Mouse (Mus musculus) heart, embryonic 12.5 days (tissue): ENCODE measurements around the gene Nos1. TPM values are rescaled to one million over a fixed set of nuclear protein-coding genes. Genes with fewer than 3 reads are reported as not detected.

Experiments used
- ATAC-seq: fragments of 200-750 bp; cut with Nextera tagmentation; 2 replicates; pipeline ENCODE4 v1.8.0; 2017; ENCODE audit warnings: moderate TSS enrichment, moderate library complexity; ENCODE audit not compliant: insufficient number of reproducible peaks, low FRiP score
- H3K27ac ChIP-seq: fragments of 300-500 bp; sonication (generic); 2 replicates; pipeline ENCODE4 v1.5.1; 2016; ENCODE audit warnings: mild to moderate bottlenecking, moderate library complexity; ENCODE audit not compliant: poor library complexity, severe bottlenecking
- H3K27me3 ChIP-seq: fragments of 300-500 bp; sonication (generic); replicated peaks from 2 replicates; pipeline ENCODE4 v1.6.1; 2016; ENCODE audit warnings: mild to moderate bottlenecking, moderate library complexity
- H3K36me3 ChIP-seq: fragments of 300-500 bp; sonication (generic); 2 replicates; pipeline ENCODE4 v1.6.1; 2016; ENCODE audit warnings: mild to moderate bottlenecking, moderate library complexity
- H3K4me1 ChIP-seq: fragments of 300-500 bp; sonication (generic); replicated peaks from 2 replicates; pipeline ENCODE4 v1.6.1; 2016; ENCODE audit warnings: mild to moderate bottlenecking
- H3K4me2 ChIP-seq: fragments of 300-500 bp; sonication (generic); 2 replicates; pipeline ENCODE4 v1.6.1; 2016; ENCODE audit warnings: mild to moderate bottlenecking, moderate library complexity
- H3K4me3 ChIP-seq: fragments of 300-500 bp; sonication (generic); 2 replicates; pipeline ENCODE4 v1.5.1; 2016; ENCODE audit warnings: mild to moderate bottlenecking
- H3K9ac ChIP-seq: fragments of 300-500 bp; sonication (generic); 2 replicates; pipeline ENCODE4 v1.6.1; 2016; ENCODE audit warnings: mild to moderate bottlenecking, moderate library complexity
- H3K9me3 ChIP-seq: fragments of 300-500 bp; sonication (generic); replicated peaks from 2 replicates; pipeline ENCODE4 v1.6.1; 2016; ENCODE audit warnings: mild to moderate bottlenecking, moderate library complexity
- WGBS: fragments of 180-500 bp; shearing (Covaris S2); methylation state at CpG from one replicate; pipeline ENCODE4 v1.1.7; 2016; 5-methylcytosine and 5-hydroxymethylcytosine counted together
- polyA plus RNA-seq: library from polyadenylated mRNA; unstranded; fragments of >200 nt; fragmentation: Nextera tagmentation; extraction: Ambion mirVana; gene quantifications from 2 replicates; pipeline ENCODE4 v1.2.1, GENCODE M21; 2016

The Nos1 gene
- polyA plus RNA-seq, 1 experiment from 2014 or later, result 0.09 TPM

DNA sequence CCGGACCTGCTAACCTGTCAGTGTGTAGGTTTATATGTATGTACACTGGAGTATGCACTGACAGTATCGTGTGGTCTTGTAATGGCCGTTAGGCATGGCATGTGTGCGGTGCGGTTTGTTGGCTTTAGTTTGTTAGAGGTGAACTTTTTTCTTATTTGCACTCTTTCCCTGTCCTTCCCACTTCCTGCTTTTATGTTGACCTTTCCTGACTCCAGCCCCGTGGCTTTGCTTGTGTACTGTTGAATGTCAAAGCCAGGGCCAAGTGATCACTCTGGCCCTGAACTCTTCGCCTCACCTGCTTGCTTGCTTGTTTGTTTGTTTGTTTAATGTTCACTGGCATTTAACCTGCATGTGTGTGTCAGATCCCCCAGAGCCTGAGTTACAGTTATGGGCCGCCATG, 200.1 kb downstream of the Nos1 start:
- Histone ChIP-seq H3K4me1 (peaks cover 15% of the 10 kb centered on the region), H3K36me3 (peaks cover 68% of the 10 kb centered on the region), H3K27me3 (no peaks in the 10 kb centered on the region), H3K27ac (no peak overlapping the region), H3K4me2 (no peak overlapping the region), H3K9me3 (no peaks in the 10 kb centered on the region), H3K9ac (no peak overlapping the region), H3K4me3 (no peak overlapping the region)
- no peak for ATAC-seq
- 76% methylated on average over 8 of the region's 8 CpGs for WGBS

DNA sequence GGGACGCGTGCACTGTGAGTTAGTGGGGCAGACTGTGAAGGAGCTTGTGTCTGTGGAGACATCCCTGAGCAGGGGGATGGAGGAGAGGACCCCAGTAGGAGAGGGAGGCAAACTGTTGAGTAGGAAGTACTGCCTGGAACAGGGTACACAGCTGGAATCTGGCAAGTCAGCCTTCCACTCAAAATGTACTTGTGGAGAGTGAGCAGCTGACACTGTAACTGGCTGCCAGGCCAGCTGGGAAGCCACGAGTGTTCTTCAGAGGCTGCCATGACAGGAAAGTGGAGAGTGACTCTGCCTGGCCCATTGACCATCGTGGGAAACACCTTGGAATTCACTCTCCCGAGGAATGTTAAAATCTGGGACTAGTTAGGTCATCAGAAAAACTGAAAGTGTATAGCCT, 201.1 kb downstream of the Nos1 start:
- H3K27ac ChIP-seq, result no peak overlapping the region
- H3K4me2 ChIP-seq, result no peak overlapping the region
- WGBS, result 86% methylated on average over 5 of the region's 5 CpGs
- H3K4me1 ChIP-seq, result peaks cover 12% of the 10 kb centered on the region
- no peaks in the 10 kb centered on the region for H3K27me3 ChIP-seq
- H3K4me3 ChIP-seq, result no peak overlapping the region
- H3K9me3 ChIP-seq, result no peaks in the 10 kb centered on the region
- H3K9ac ChIP-seq, result no peak overlapping the region
- H3K36me3 ChIP-seq, result peaks cover 78% of the 10 kb centered on the region
- ATAC-seq, result no peak

DNA sequence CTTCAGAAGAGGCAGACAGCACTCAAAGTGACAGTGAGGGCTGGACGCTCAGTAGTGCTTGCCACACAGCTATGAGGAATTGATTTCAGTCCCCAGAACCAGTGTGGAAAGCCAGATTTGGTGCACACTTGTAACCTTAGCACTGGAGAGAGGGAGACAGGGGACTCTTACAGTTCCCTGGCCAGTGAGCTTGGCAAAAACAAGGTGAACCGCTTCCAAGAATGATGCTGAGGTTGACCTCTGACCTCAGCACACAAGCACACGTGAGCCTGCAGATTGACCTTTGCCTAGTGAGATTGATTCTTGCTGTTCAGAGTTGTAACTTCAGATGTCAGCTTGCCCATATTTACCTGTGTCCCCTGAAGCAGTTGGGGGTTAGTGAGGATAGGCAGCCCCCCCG, 205.5 kb downstream of the Nos1 start:
- no peak for ATAC-seq
- no peak overlapping the region for H3K4me2 ChIP-seq
- H3K4me3 ChIP-seq, result no peak overlapping the region
- WGBS, result 72% methylated on average over 4 of the region's 4 CpGs
- no peak overlapping the region for H3K27ac ChIP-seq
- no peaks in the 10 kb centered on the region for H3K4me1 ChIP-seq
- peaks cover 95% of the 10 kb centered on the region for H3K36me3 ChIP-seq
- H3K27me3 ChIP-seq, result no peaks in the 10 kb centered on the region
- no peak overlapping the region for H3K9ac ChIP-seq
- H3K9me3 ChIP-seq, result no peaks in the 10 kb centered on the region

DNA sequence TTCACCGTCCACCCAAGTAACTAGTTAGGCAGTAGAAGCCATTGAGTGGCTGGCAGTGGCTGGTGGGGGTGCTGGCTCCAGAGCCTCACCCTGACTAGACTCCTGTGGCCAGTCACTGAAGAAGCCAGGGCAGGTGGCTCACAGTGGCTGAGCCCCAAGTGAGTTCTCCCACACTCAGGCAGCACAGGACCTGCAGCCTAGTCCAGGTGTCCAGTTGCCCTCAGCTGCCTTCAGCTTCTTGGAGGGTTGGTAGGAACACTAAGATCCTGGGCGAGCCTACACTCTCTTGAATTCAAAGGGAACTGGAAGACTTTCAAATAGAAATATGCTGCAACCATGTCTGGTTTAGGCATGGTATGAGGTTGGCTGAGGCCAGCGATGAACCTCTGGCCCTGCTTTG, 207.1 kb downstream of the Nos1 start:
- Histone ChIP-seq H3K27me3 (no peaks in the 10 kb centered on the region), H3K36me3 (peaks cover 95% of the 10 kb centered on the region), H3K9me3 (no peaks in the 10 kb centered on the region), H3K9ac (no peak overlapping the region), H3K27ac (no peak overlapping the region), H3K4me3 (no peak overlapping the region), H3K4me1 (no peaks in the 10 kb centered on the region), H3K4me2 (no peak overlapping the region)
- no peak for ATAC-seq
- WGBS, result 93% methylated on average over 3 of the region's 3 CpGs

DNA sequence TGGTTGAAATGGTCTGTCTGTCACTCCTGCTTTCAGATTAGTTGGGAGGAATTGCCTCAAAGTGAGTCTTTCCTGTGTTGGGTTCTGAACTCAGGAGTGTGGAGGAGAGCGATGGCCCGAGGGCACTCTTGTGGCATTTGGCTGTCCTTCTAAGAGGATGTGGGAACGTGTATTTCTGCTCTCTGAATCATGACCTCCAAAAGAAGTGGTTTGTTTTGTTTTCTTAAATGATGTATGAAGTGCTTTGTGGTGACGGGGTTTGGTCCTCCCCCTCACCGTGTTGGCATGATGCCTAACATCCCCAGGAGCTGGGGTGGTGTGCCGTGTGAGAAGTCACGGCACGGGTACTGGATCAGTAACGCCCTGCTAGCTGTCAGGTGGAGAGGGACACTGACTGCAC, 207.5 kb downstream of the Nos1 start:
- H3K9ac ChIP-seq, result no peak overlapping the region
- WGBS, result 80% methylated on average over 9 of the region's 9 CpGs
- no peaks in the 10 kb centered on the region for H3K27me3 ChIP-seq
- H3K9me3 ChIP-seq, result no peaks in the 10 kb centered on the region
- H3K4me3 ChIP-seq, result no peak overlapping the region
- no peak overlapping the region for H3K4me2 ChIP-seq
- no peak for ATAC-seq
- H3K36me3 ChIP-seq, result peaks cover 93% of the 10 kb centered on the region
- no peaks in the 10 kb centered on the region for H3K4me1 ChIP-seq
- no peak overlapping the region for H3K27ac ChIP-seq

DNA sequence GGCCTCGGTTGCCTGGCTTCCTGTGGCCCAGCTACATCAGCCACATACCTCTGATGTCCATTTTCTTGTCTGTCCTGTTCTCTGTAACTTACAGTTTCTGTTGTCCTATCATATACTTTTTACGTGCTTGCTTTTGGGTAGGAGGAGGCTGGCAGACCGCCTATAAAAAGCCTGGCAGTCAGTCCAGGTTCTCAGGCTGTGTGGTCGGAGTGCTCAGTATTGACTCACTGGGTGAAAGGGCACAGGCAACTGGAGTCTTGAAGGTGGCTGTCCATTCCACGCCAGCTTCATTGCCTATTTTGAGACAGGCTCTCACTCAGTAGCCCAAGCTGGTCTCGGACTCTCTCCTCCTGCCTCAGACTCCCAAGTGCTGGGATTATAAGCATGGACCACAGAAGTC, 208.9 kb downstream of the Nos1 start:
- H3K27ac ChIP-seq, result no peak overlapping the region

DNA sequence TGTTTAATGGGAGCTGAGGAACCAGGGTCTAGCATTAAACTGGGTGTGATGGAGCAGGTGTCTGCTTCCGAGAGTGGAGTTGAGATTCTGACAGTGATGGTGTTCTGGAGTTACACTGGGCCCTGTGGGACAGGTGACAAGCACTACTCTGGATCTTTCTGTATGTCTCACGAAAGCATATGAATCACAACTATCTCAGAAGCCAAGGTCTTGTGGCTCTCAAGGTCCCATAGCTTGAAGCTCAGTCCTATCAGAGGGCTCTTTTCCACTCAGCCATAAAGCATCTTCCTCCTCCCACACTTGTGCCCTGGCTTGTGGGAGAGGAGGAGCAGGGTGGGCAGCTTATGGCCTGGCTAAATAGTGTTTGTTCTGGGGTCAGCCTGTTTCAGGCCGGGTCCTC, 210.1 kb downstream of the Nos1 start:
- no peak overlapping the region for H3K9ac ChIP-seq
- H3K4me1 ChIP-seq, result no peaks in the 10 kb centered on the region
- H3K27ac ChIP-seq, result no peak overlapping the region
- H3K9me3 ChIP-seq, result no peaks in the 10 kb centered on the region
- H3K4me3 ChIP-seq, result no peak overlapping the region
- WGBS, result 83% methylated on average over 3 of the region's 3 CpGs
- H3K4me2 ChIP-seq, result no peak overlapping the region
- peaks cover 96% of the 10 kb centered on the region for H3K36me3 ChIP-seq
- no peak for ATAC-seq
- no peaks in the 10 kb centered on the region for H3K27me3 ChIP-seq

More for the DNA sequence above, 208.9 kb downstream of the Nos1 start:
- no peaks in the 10 kb centered on the region for H3K9me3 ChIP-seq
- peaks cover 95% of the 10 kb centered on the region for H3K36me3 ChIP-seq
- WGBS, result 82% methylated on average over 6 of the region's 6 CpGs
- H3K27me3 ChIP-seq, result no peaks in the 10 kb centered on the region
- no peak for ATAC-seq
- H3K4me2 ChIP-seq, result no peak overlapping the region
- no peak overlapping the region for H3K4me3 ChIP-seq
- H3K4me1 ChIP-seq, result no peaks in the 10 kb centered on the region
- H3K9ac ChIP-seq, result no peak overlapping the region

DNA sequence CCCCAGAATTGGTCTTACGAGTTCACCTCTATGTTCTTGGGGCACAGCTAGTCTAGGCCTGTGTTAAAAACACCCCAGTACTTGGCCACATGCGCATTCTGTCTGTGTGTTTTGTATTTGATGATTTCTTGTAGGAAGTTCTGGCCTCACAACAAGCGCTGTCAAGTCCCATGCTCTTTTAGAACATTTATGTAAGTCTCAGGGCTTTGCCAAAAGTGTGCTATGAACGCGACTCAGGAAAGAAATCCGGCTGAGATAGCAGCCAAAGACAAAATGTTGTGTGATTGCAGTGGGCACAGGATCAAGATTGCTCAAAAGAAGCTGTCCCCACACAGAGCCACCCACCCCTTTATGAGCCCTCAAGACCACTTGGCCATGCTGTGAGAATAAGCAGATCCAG, 212.7 kb downstream of the Nos1 start:
- WGBS, result 88% methylated on average over 6 of the region's 6 CpGs
- Histone ChIP-seq H3K36me3 (peaks cover 93% of the 10 kb centered on the region), H3K4me1 (peaks cover 19% of the 10 kb centered on the region)

DNA sequence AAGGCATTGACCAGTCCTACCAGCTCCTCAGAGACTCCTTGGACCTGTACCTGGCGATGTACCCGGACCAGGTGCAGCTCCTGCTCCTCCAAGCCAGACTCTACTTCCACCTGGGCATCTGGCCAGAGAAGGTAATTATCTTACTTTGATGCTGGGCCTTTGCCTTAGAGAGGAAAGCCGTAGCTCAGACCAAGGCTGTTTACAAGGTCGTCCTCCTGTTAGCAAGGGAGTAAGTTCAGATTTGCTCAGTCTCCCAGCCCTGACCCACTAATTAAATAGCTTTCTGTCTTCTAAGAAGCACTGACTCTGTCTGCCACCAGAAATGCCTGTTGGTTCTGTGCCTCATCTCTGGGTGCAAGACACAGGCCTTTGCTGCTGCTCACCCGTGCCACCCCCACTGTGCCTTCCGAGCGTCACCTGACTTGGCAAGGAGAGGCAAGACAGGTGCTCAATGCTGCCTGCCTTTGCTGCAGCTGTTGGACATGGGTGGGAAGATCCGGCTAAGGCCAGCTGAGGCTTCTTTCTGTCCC, 214.6 kb downstream of the Nos1 start:
- Histone ChIP-seq H3K36me3 (peaks cover 93% of the 10 kb centered on the region), H3K4me3 (no peak overlapping the region), H3K27ac (no peak overlapping the region), H3K4me1 (peaks cover 19% of the 10 kb centered on the region), H3K9me3 (no peaks in the 10 kb centered on the region), H3K27me3 (no peaks in the 10 kb centered on the region), H3K4me2 (no peak overlapping the region), H3K9ac (no peak overlapping the region)
- ATAC-seq, result no peak
- WGBS, result 86% methylated on average over 8 of the region's 8 CpGs

More for the DNA sequence above, 212.7 kb downstream of the Nos1 start:
- H3K27ac ChIP-seq, result no peak overlapping the region
- H3K9me3 ChIP-seq, result no peaks in the 10 kb centered on the region
- H3K27me3 ChIP-seq, result no peaks in the 10 kb centered on the region
- no peak for ATAC-seq
- H3K9ac ChIP-seq, result no peak overlapping the region
- no peak overlapping the region for H3K4me3 ChIP-seq
- H3K4me2 ChIP-seq, result no peak overlapping the region

DNA sequence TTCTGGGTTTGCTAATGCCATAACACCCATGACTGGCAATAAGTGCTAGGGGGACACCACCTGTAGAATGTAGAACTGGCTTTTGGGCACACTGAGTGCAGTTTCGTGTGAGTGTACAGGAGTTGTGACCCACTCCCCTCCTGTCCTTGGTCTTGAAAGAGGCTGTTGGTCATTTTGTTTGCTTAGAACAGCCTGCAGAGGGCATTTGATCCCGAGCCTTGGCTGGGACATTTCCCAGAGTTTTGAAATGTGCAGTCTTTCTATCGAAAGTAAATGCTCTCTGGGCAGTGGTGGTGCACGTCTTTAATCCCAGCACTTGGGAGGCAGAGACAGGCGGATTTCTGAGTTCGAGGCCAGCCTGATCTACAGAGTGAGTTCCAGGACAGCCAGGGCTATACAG, 215.1 kb downstream of the Nos1 start:
- Histone ChIP-seq H3K27me3 (no peaks in the 10 kb centered on the region), H3K27ac (no peak overlapping the region), H3K4me2 (no peak overlapping the region), H3K4me1 (peaks cover 19% of the 10 kb centered on the region), H3K9ac (no peak overlapping the region), H3K4me3 (no peak overlapping the region), H3K9me3 (no peaks in the 10 kb centered on the region), H3K36me3 (peaks cover 93% of the 10 kb centered on the region)
- 84% methylated on average over 6 of the region's 6 CpGs for WGBS
- no peak for ATAC-seq

DNA sequence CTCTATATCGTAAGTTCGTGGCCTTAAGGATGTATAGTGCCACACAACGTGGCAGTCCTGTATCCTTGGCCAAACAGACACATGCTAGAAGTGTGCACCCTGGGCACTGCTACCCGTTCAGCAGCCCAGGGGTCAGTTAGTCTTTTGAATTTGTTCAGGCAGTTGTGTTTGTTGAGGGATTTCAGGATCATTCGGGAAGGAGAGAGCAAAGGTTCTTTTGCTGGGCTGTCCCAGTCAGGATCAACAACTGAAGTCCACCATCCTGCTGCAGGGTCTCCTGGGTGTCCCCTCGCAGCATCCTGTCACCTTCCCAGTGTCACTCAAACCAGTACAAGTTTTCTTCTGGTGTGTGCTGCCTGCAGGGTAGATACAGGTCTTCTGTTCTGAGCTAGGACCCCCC, 215.7 kb downstream of the Nos1 start:
- Histone ChIP-seq H3K4me1 (peaks cover 19% of the 10 kb centered on the region), H3K9me3 (no peaks in the 10 kb centered on the region), H3K27ac (no peak overlapping the region), H3K9ac (no peak overlapping the region), H3K4me3 (no peak overlapping the region), H3K4me2 (no peak overlapping the region), H3K36me3 (peaks cover 93% of the 10 kb centered on the region), H3K27me3 (no peaks in the 10 kb centered on the region)
- no peak for ATAC-seq
- whole genome bisulfite sequencing, result 84% methylated on average over 6 of the region's 6 CpGs

DNA sequence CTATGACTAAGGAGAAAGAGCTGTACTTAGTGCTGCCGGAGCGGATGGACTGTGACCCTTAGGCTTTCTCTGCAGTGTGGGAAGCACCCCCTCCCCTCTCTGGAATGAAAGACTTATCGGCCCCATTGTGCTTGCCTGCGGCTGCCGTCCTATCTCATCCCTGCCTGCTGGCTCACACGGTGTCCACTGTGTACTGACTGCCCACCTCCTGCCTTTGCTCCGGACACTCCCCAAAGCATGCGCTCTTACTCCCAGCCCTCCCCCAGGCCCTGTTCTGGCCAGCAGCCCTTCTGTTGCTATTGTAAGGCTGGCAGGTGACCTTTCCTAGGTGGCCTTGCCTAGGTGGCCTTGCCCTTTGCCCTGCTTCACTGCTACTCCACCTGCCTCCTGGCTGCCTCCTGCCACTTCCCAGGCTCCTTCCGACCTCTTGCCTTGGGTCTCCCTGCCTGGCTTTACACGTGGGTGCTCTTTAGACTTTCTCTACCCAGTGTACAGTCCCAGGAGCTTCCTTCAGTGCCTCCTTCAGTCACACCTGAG, 216.7 kb downstream of the Nos1 start:
- peaks cover 19% of the 10 kb centered on the region for H3K4me1 ChIP-seq
- peak; percentile 66 for ATAC-seq
- no peak overlapping the region for H3K27ac ChIP-seq
- H3K4me3 ChIP-seq, result no peak overlapping the region
- 30% methylated on average over 10 of the region's 10 CpGs for WGBS
- no peak overlapping the region; the same call in 1 of the 2 replicates for H3K9ac ChIP-seq
- H3K9me3 ChIP-seq, result no peaks in the 10 kb centered on the region
- peaks cover 93% of the 10 kb centered on the region for H3K36me3 ChIP-seq
- H3K4me2 ChIP-seq, result no peak overlapping the region
- no peaks in the 10 kb centered on the region for H3K27me3 ChIP-seq
